41 mouse cellular contexts compared by ENCODE assay signal in the genomic region with DNA sequence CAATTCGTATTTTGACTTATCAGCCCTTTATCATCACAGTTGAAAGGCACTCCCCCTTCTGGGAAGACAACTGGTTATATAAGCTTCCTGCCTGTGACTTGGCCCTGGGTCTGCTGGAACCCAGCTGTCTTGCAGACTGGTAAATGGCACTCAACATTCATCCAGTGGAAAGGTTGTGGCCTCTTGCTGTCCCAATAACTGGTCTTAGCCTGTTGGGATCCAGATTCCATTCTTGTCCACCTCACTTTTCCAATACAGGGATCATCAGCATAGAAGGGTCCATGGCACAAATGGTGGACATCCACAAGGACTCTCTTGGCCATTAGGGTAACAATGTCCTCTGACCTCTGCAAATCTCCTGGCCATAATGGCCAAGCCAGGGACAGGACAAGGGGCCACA. TPM values are rescaled to one million over a fixed set of nuclear protein-coding genes. Genes with fewer than 3 reads are reported as not detected.
"Had no signal": no experiment of that assay in that cellular context is flagged by ENCODE, and none has a peak within 500 bp of the region (broad histone marks: within the 10 kb centered on the region; RNA-seq: fewer than 3 reads in every experiment).

No protein-coding gene starts in this region.

- H3K36me3 ChIP-seq: limb, embryonic 10.5 days; limb, embryonic 12.5 days; limb, embryonic 13.5 days; limb, embryonic 15.5 days; liver, embryonic 12.5 days; liver, embryonic 13.5 days; liver, embryonic 15.5 days; lung, embryonic 15.5 days; midbrain, embryonic 10.5 days; midbrain, embryonic 12.5 days; midbrain, embryonic 13.5 days; midbrain, embryonic 15.5 days; neural tube, embryonic 12.5 days had no signal

- H3K9ac ChIP-seq: limb, embryonic 12.5 days; limb, embryonic 13.5 days; limb, embryonic 15.5 days; liver, embryonic 12.5 days; liver, embryonic 13.5 days; liver, embryonic 14.5 days; liver, embryonic 15.5 days; liver, postnatal 0 days; lung, embryonic 14.5 days; lung, embryonic 15.5 days; midbrain, embryonic 12.5 days; midbrain, embryonic 13.5 days; midbrain, embryonic 15.5 days; neural tube, embryonic 12.5 days had no signal

- H3K27ac ChIP-seq: limb, embryonic 10.5 days; limb, embryonic 12.5 days; limb, embryonic 13.5 days; limb, embryonic 15.5 days; liver, embryonic 12.5 days; liver, embryonic 13.5 days; liver, embryonic 14.5 days; liver, embryonic 15.5 days; lung, embryonic 15.5 days; macrophage; midbrain, embryonic 10.5 days; midbrain, embryonic 12.5 days; midbrain, embryonic 13.5 days; midbrain, embryonic 15.5 days; neural tube, embryonic 12.5 days had no signal

- H3K4me3 ChIP-seq: limb, embryonic 10.5 days; limb, embryonic 12.5 days; limb, embryonic 13.5 days; limb, embryonic 15.5 days; liver, embryonic 12.5 days; liver, embryonic 13.5 days; liver, embryonic 15.5 days; lung, embryonic 15.5 days; megakaryocyte, embryonic 14.5 days; midbrain, embryonic 10.5 days; midbrain, embryonic 12.5 days; midbrain, embryonic 13.5 days; midbrain, embryonic 15.5 days; myocyte; neural tube, embryonic 12.5 days had no signal

- DNase-seq: left cerebral cortex, postnatal 4 days; liver; liver, embryonic 13.5 days; liver, postnatal 0 days; lung, adult 18-20 months; lung, adult 2 months; lung, embryonic 14.5 days; lung, postnatal 10 days; lung, postnatal 14 days; lung, postnatal 4 days; midbrain, embryonic 14.5 days had no signal

- H3K4me1 ChIP-seq: limb, embryonic 12.5 days; limb, embryonic 13.5 days; limb, embryonic 15.5 days; liver, embryonic 12.5 days; liver, embryonic 13.5 days; liver, embryonic 15.5 days; lung, embryonic 15.5 days; midbrain, embryonic 10.5 days; midbrain, embryonic 12.5 days; midbrain, embryonic 13.5 days; midbrain, embryonic 15.5 days; neural tube, embryonic 12.5 days had no signal

- H3K9me3 ChIP-seq: limb, embryonic 10.5 days; limb, embryonic 12.5 days; limb, embryonic 13.5 days; limb, embryonic 15.5 days; liver, embryonic 12.5 days; liver, embryonic 13.5 days; liver, embryonic 15.5 days; lung, embryonic 15.5 days; megakaryocyte, embryonic 14.5 days; midbrain, embryonic 10.5 days; midbrain, embryonic 12.5 days; midbrain, embryonic 13.5 days; midbrain, embryonic 15.5 days; neural tube, embryonic 12.5 days had no signal

- H3K4me2 ChIP-seq: limb, embryonic 12.5 days; limb, embryonic 13.5 days; limb, embryonic 15.5 days; liver, embryonic 11.5 days; liver, embryonic 12.5 days; liver, embryonic 13.5 days; liver, embryonic 15.5 days; lung, embryonic 14.5 days; lung, embryonic 15.5 days; midbrain, embryonic 11.5 days; midbrain, embryonic 12.5 days; midbrain, embryonic 13.5 days; midbrain, embryonic 15.5 days; neural tube, embryonic 12.5 days had no signal

- H3K27me3 ChIP-seq: limb, embryonic 12.5 days; limb, embryonic 13.5 days; limb, embryonic 15.5 days; liver, embryonic 13.5 days; lung, embryonic 15.5 days; midbrain, embryonic 12.5 days; midbrain, embryonic 13.5 days; midbrain, embryonic 15.5 days; neural tube, embryonic 12.5 days had no signal

- ATAC-seq: liver, embryonic 12.5 days; liver, postnatal 0 days; midbrain, embryonic 13.5 days; midbrain, embryonic 15.5 days; midbrain, embryonic 16.5 days had no signal

RNA-seq across cellular contexts. Expression of a gene that starts 40.7 kb away (rescaled TPM):
- total RNA-seq: left cerebral cortex, postnatal 25 days; liver, adult 2 months; megakaryocyte progenitor cell, adult 5-6 weeks; megakaryocyte, adult 5-6 weeks; megakaryocyte-erythroid progenitor cell, adult 5-6 weeks; monocyte, adult 5-6 weeks had no signal
- polyA plus RNA-seq: liver, adult 2 months; liver, embryonic 13.5 days; liver, embryonic 14.5 days; liver, embryonic 15.5 days; liver, embryonic 16.5 days; liver, postnatal 0 days; macrophage; midbrain, embryonic 11.5 days; midbrain, embryonic 14.5 days; neural tube, embryonic 11.5 days had no signal

RNA-seq across cellular contexts. Expression of a gene that starts 42.3 kb away (rescaled TPM):
- total RNA-seq: left cerebral cortex, postnatal 25 days; left cerebral cortex, postnatal 36 days; left cerebral cortex, postnatal 4 days; liver, adult 2 months; megakaryocyte-erythroid progenitor cell, adult 5-6 weeks; midbrain, postnatal 0 days; monocyte, adult 5-6 weeks had no signal
- polyA plus RNA-seq: limb, embryonic 10.5 days; limb, embryonic 11.5 days; limb, embryonic 12.5 days; liver, adult 2 months; liver, embryonic 11.5 days; liver, embryonic 12.5 days; liver, embryonic 13.5 days; liver, embryonic 15.5 days; liver, embryonic 16.5 days; liver, postnatal 0 days; midbrain, embryonic 11.5 days; midbrain, embryonic 12.5 days; midbrain, embryonic 13.5 days; midbrain, embryonic 14.5 days; midbrain, embryonic 15.5 days; midbrain, embryonic 16.5 days; midbrain, postnatal 0 days; neural tube, embryonic 11.5 days; neural tube, embryonic 12.5 days had no signal
